Mouse (Mus musculus) hindbrain, embryonic 16.5 days (tissue): Measurements from ENCODE around the gene Gm8764. TPM values are rescaled to one million over a fixed set of nuclear protein-coding genes. Genes with fewer than 3 reads are reported as not detected.

ENCODE experiments used
- ATAC-seq: fragments of 200-750 bp; cut with Nextera tagmentation; 2 replicates; pipeline ENCODE4 v1.8.0; 2017; ENCODE audit warnings: moderate TSS enrichment, moderate library complexity
- H3K27ac ChIP-seq: fragments of 300-500 bp; sonication (generic); 2 replicates; pipeline ENCODE4 v1.5.1; 2014; ENCODE audit warnings: low read depth, mild to moderate bottlenecking, control low read depth, low read length, moderate library complexity
- H3K27me3 ChIP-seq: fragments of 300-500 bp; sonication (generic); replicated peaks from 2 replicates; pipeline ENCODE4 v1.6.1; 2014; ENCODE audit warnings: low read length; ENCODE audit not compliant: control insufficient read depth, insufficient read depth
- H3K36me3 ChIP-seq: fragments of 300-500 bp; sonication (generic); 2 replicates; pipeline ENCODE4 v1.6.1; 2014; ENCODE audit warnings: mild to moderate bottlenecking, low read length, moderate library complexity, mixed read lengths; ENCODE audit not compliant: control insufficient read depth, insufficient read depth
- H3K4me1 ChIP-seq: fragments of 300-500 bp; sonication (generic); 2 replicates; pipeline ENCODE4 v1.6.1; 2014; ENCODE audit warnings: low read depth, low read length; ENCODE audit not compliant: control insufficient read depth, insufficient read depth
- H3K4me2 ChIP-seq: fragments of 300-500 bp; sonication (generic); 2 replicates; pipeline ENCODE4 v1.6.1; 2014; ENCODE audit warnings: mild to moderate bottlenecking, low read length, control low read depth, moderate library complexity
- H3K4me3 ChIP-seq: fragments of 300-500 bp; sonication (generic); 2 replicates; pipeline ENCODE4 v1.5.1; 2014; ENCODE audit warnings: mild to moderate bottlenecking, low read length, control low read depth, moderate library complexity
- H3K9ac ChIP-seq: fragments of 300-500 bp; sonication (generic); 2 replicates; pipeline ENCODE4 v1.6.1; 2014; ENCODE audit warnings: low read depth, mild to moderate bottlenecking, control low read depth, low read length, moderate library complexity
- H3K9me3 ChIP-seq: fragments of 300-500 bp; sonication (generic); 2 replicates; pipeline ENCODE4 v1.6.1; 2014; ENCODE audit warnings: mild to moderate bottlenecking, low read length, moderate library complexity; ENCODE audit not compliant: control insufficient read depth
- WGBS: fragments of 180-500 bp; shearing (Covaris S2); extraction: QIAGEN DNeasy Blood & Tissue Kit; methylation state at CpG from one replicate; pipeline ENCODE4 v1.1.7; 2014; 5-methylcytosine and 5-hydroxymethylcytosine counted together
- polyA plus RNA-seq: library from polyadenylated mRNA; unstranded; fragments of >200 nt; fragmentation: Nextera tagmentation; extraction: Ambion mirVana; gene quantifications from 2 replicates; pipeline ENCODE4 v1.2.1, GENCODE M21; 2015

Gene Gm8764
- polyA plus RNA-seq, 1 experiment from 2014 or later: not detected

- Histone ChIP-seq H3K36me3 (no peaks in the 10 kb centered on the region), H3K9me3 (no peaks in the 10 kb centered on the region), H3K9ac (no peak overlapping the region), H3K4me3 (no peak overlapping the region), H3K4me1 (no peaks in the 10 kb centered on the region), H3K27ac (no peak overlapping the region), H3K4me2 (no peak overlapping the region), H3K27me3 (no peaks in the 10 kb centered on the region)
- ATAC-seq: no peak
- WGBS: 86% methylated on average over 1 of the region's 1 CpGs
Observed at GRCm38 (mm10) chr10:104209655-104210054, 49.8 kb downstream of the Gm8764 start.

DNA sequence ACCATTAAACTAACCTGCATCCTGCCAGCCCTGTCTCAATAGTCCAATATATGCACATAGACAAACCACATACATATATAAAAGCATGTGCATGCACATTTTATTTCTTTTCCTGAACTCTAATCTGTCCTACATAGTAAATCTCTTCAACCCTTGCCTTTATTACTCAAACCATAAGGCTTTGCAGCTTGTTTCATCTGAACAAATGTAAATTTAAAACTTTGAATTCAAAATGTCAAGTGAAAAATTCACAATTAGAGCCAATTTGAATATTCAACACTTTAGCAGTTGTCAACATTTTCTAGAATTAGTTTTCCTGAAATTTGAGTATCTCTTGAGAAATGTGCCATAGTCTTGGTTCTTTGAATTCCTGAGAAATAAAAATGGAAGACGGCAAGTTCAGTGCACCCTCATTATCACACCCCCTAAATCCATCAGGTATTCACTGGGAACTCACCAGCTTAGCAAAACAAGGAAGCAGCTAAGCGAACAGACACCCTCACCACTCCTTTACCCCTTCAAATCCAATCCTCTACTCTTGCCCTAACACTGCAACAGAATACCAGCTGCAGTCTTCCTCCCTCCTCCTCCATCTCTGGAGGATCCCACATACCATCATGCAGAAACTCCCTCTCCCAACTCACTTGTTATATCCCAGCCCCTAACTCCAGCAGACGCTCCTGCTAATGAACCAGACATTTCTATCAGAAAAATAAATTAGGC lies 50.6 kb downstream of the Gm8764 start:
- H3K4me2 ChIP-seq: no peak overlapping the region
- H3K36me3 ChIP-seq: no peaks in the 10 kb centered on the region
- 80% methylated on average over 3 of the region's 3 CpGs for WGBS
- H3K4me3 ChIP-seq: no peak overlapping the region
- H3K27ac ChIP-seq: no peak overlapping the region
- H3K9ac ChIP-seq: no peak overlapping the region
- no peak for ATAC-seq
- H3K4me1 ChIP-seq: no peaks in the 10 kb centered on the region
- H3K27me3 ChIP-seq: no peaks in the 10 kb centered on the region
- no peaks in the 10 kb centered on the region for H3K9me3 ChIP-seq

Other genes with a start within 250 kb of the Gm8764 start
- not detected in 2 replicates for gene Gm21293, start 17.0 kb upstream of the Gm8764 start, polyA plus RNA-seq
- not detected in 2 replicates for gene Gm6763, start 8.5 kb upstream of the Gm8764 start, polyA plus RNA-seq
- not detected in 2 replicates for gene Gm21304, start 8.5 kb downstream of the Gm8764 start, polyA plus RNA-seq
- gene Gm21312, start 17.0 kb downstream of the Gm8764 start, polyA plus RNA-seq: not detected in 2 replicates
- gene Gm20765, start 25.5 kb downstream of the Gm8764 start, polyA plus RNA-seq: not detected in 2 replicates
- gene Gm4340, start 34.0 kb downstream of the Gm8764 start, polyA plus RNA-seq: not detected in 2 replicates